Mouse (Mus musculus): Measurements from ENCODE around the gene Prkaca.

Prkaca gene

GRCm38 (mm10) chr8:83972150-83973120 is at the start of gene Prkaca:
TSS of gene Prkaca (plus strand) at chr8:83972993.
- CTCF ChIA-PET, result interaction anchor here in 1 of 4 experiments (0.5 to 1.5 kb wide), 2 partner anchors 17 to 70 kb away, joined by 3 to 7 read pairs; partner anchors contain the start of genes Asf1b and Gm10644
- POLR2A ChIA-PET, result interaction anchor here in 3 of 4 experiments (0.5 to 9.9 kb wide), 7 partner anchors 10 to 196 kb away, joined by 3 to 63 read pairs (median 8); partner anchors contain the start of genes Asf1b (in 2 of the 3), Gm10644 (in 2 of the 3) and Dcaf15 (in 1 of the 3)

- ChIA-PET POLR2A (interaction anchor here in 2 of 4 experiments (0.5 to 0.8 kb wide), 3 partner anchors 15 to 192 kb away, joined by 3 to 5 read pairs (median 4); no protein-coding TSS in a partner anchor), CTCF (no interaction called here)
These were observed 48.2 kb upstream of the Prkaca start for GRCm38 (mm10) chr8:83924585-83924984.

- ChIA-PET POLR2A (interaction anchor here in 3 of 4 experiments (0.6 to 2.2 kb wide), 5 partner anchors 12 to 393 kb away, joined by 3 to 8 read pairs (median 3); partner anchors contain the start of genes Asf1b (in 1 of the 3) and Gm10644 (in 1 of the 3)), CTCF (interaction anchor here in 2 of 4 experiments (0.5 to 1.4 kb wide), 7 partner anchors 16 to 905 kb away, joined by 3 to 6 read pairs (median 4); partner anchors contain the start of genes Asf1b (in 1 of the 2), Gadd45gip1 (in 1 of the 2) and Gm10644 (in 1 of the 2))
These were observed 46.5 kb upstream of the Prkaca start for GRCm38 (mm10) chr8:83926266-83926665.

- CTCF ChIA-PET, result interaction anchor here in 1 of 4 experiments (1.3 to 1.5 kb wide), 2 partner anchors 21 to 31 kb away, joined by 3 to 11 read pairs; partner anchors contain the start of genes Asf1b and Gm10644
- POLR2A ChIA-PET, result interaction anchor here in 2 of 4 experiments (0.8 to 2.1 kb wide), 6 partner anchors 9 to 212 kb away, joined by 3 to 12 read pairs (median 4); partner anchors contain the start of genes Asf1b (in 2 of the 2) and Gm10644 (in 2 of the 2)
These were observed 38.6 kb upstream of the Prkaca start for GRCm38 (mm10) chr8:83934222-83934621.

DNA sequence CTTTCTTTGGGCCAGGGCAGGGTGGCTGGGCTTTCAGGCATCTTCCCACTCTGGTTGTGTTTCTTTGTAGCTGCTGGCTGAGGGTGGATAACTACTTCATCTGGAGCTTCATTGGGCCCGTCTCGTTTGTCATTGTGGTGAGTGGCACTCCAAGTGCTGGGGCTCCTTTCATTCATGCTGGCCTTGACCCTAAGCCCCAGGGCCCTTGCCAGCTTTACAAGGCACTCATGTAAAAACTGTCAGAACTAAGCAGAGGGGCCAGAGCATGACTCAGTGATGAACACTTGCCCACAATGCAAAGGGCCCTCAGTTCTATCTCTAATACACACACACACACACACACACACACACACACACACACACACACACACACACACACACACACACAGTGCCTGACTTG is 37.8 kb upstream of the Prkaca start:
- ChIA-PET POLR2A (interaction anchor here in 3 of 4 experiments (0.6 to 2.1 kb wide), 5 partner anchors 8 to 213 kb away, joined by 3 to 12 read pairs (median 5); partner anchors contain the start of genes Asf1b (in 2 of the 3) and Gm10644 (in 2 of the 3)), CTCF (interaction anchor here in 1 of 4 experiments (1.3 to 1.5 kb wide), 2 partner anchors 20 to 32 kb away, joined by 3 to 11 read pairs; partner anchors contain the start of genes Asf1b and Gm10644)

DNA sequence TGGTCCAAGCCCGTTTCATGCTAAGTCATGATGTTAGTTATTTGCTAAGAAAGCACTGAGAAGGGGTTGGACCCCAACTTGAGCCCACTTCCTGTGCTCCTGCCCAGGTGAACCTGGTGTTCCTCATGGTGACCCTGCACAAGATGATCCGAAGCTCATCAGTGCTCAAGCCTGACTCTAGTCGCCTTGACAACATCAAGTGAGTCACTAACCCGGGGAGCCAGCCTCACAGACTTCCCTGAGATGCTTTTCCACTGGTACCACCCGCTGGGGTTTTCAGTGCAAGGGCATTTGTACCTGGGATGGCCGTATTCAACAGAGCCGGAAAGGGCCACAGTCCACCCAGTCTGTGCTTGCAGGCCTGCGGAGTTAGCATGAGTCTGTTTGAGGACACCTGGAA is 37.4 kb upstream of the Prkaca start:
- ChIA-PET POLR2A (interaction anchor here in 1 of 4 experiments (0.6 kb wide), 1 partner anchor 39 kb away, joined by 3 read pairs; no protein-coding TSS in a partner anchor), CTCF (no interaction called here)

GRCm38 (mm10) chr8:83937645-83938044 is 35.1 kb upstream of the Prkaca start:
- CTCF ChIA-PET, result interaction anchor here in 2 of 4 experiments (1.0 to 2.2 kb wide), 2 partner anchors 16 to 18 kb away, joined by 3 to 11 read pairs; partner anchors contain the start of genes Asf1b (in 1 of the 2) and Gm10644 (in 1 of the 2)
- POLR2A ChIA-PET, result interaction anchor here in 2 of 4 experiments (0.6 to 8.6 kb wide), 8 partner anchors 9 to 616 kb away, joined by 3 to 73 read pairs (median 3); partner anchors contain the start of genes Asf1b (in 2 of the 2) and Gm10644 (in 2 of the 2)

DNA sequence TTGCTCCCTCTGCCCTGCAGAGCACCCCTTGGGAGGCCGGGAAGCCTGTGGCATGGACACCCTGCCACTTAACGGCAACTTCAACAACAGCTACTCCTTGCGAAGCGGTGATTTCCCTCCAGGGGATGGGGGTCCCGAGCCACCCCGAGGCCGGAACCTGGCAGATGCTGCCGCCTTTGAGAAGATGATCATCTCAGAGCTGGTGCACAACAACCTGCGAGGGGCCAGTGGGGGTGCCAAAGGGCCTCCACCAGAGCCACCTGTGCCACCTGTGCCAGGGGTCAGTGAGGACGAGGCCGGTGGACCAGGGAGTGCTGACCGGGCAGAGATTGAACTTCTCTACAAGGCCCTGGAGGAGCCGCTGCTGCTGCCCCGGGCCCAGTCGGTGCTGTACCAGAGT is 34.5 kb upstream of the Prkaca start:
- ChIA-PET CTCF (interaction anchor here in 2 of 4 experiments (1.0 to 2.2 kb wide), 2 partner anchors 17 kb away, joined by 3 to 11 read pairs; partner anchors contain the start of genes Asf1b (in 1 of the 2) and Gm10644 (in 1 of the 2)), POLR2A (interaction anchor here in 2 of 4 experiments (0.6 to 8.6 kb wide), 9 partner anchors 10 to 617 kb away, joined by 3 to 73 read pairs (median 3); partner anchors contain the start of genes Asf1b (in 2 of the 2) and Gm10644 (in 2 of the 2))

DNA sequence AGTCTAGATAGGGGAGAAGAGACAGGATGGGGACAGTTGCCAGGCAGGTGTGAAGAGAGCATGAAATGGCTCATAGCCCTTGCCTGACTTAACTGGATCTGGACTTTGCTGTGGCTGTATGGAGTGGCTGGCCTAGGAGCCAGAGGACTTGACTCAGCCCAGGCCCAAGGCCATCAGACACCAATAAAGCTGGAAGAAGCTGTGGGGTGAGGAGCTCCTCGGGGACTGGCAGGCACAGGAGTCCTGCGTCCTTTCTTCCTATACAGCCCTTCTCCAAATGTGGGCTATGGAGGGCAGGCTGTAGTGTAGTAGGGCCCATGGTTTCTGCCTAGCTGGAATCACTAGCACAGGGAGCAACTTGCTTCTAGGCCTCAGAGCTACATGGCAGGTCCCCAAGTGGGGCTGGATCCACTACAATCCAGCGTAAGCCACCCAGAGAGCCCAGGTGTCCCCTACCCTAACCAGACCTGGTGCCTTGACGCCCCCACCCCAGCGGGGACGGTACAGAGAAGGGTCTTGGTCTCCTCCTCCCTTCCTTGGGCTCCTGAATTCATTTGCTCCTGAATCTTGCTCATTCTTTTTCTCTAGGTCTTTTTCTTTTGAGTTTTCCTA is 31.6 kb upstream of the Prkaca start:
- ChIA-PET CTCF (interaction anchor here in 3 of 4 experiments (0.7 to 1.0 kb wide), 6 partner anchors 14 to 217 kb away, joined by 3 to 11 read pairs (median 3); partner anchors contain the start of genes Asf1b (in 2 of the 3) and Gm10644 (in 1 of the 3)), POLR2A (interaction anchor here in 3 of 4 experiments (0.5 to 8.6 kb wide), 16 partner anchors 9 to 216 kb away, joined by 3 to 73 read pairs (median 4); partner anchors contain the start of genes Asf1b (in 3 of the 3) and Gm10644 (in 3 of the 3))

GRCm38 (mm10) chr8:83942446-83942845 is 30.3 kb upstream of the Prkaca start:
- ChIA-PET POLR2A (interaction anchor here (0.7 to 8.6 kb wide), 7 partner anchors 13 to 275 kb away, joined by 3 to 73 read pairs (median 3); partner anchors contain the start of genes Asf1b (in 3 of the 4), Gm10644 (in 3 of the 4) and Palm3 (in 1 of the 4)), CTCF (interaction anchor here in 2 of 4 experiments (0.5 to 0.7 kb wide), 3 partner anchors 8 to 284 kb away, joined by 3 to 9 read pairs (median 3); no protein-coding TSS in a partner anchor)

DNA sequence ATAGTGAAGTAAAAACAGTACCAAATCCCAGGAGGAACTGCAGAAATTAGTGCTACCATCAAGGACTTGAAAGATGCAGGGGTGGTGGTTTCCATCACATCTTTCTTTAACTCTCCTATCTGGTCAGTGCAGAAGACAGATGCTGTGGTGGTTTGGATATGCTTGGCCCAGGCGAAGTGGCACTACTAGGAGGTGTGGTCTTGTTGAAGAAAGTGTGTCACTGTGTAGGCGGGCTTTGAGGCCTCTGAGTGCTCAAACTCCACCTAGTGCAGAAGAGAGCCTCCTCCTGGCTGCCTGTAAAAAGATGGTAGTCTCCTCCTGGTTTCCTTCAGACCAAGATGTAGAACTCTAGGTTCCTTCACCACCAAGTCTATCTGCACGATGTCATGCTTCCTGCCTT is 27.3 kb upstream of the Prkaca start:
- ChIA-PET CTCF (no interaction called here), POLR2A (interaction anchor here in 1 of 4 experiments (1.0 to 8.6 kb wide), 2 partner anchors 10 to 15 kb away, joined by 3 to 73 read pairs; partner anchors contain the start of genes Asf1b and Gm10644)

DNA sequence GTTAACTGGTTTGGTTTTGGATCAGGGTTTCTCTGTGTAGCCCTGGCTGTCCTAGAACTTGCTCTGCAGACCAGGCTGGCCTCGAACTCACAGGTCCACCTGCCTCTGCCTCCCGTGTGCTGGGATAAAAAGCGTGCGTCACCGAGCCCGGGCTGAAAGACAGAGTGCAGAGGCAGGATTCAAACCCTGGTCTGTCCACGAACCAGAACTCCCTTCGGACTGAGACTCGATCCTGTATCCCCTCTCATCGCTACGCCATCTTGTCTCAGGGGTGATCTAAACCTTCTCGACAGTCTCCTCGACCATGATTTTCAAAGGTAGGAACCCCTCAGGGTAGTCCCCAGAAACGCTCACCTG is 18.1 kb upstream of the Prkaca start:
- CTCF ChIA-PET, result interaction anchor here (0.5 to 3.2 kb wide), 103 partner anchors 9 to 671 kb away, joined by 3 to 27 read pairs (median 5); partner anchors contain the start of genes 1700067K01Rik (in 2 of the 4), Samd1 (in 2 of the 4), Adgre5 (in 1 of the 4) and Ccdc130 (in 1 of the 4)
- POLR2A ChIA-PET, result interaction anchor here in 3 of 4 experiments (0.6 to 6.0 kb wide), 153 partner anchors 8 to 954 kb away, joined by 3 to 73 read pairs (median 4); partner anchors contain the start of genes 1700067K01Rik (in 3 of the 3), Ddx39 (in 3 of the 3), Rfx1 (in 3 of the 3) and Adgre5 (in 2 of the 3)

- ChIA-PET POLR2A (interaction anchor here in 3 of 4 experiments (0.5 to 6.0 kb wide), 170 partner anchors 9 to 953 kb away, joined by 3 to 73 read pairs (median 4); partner anchors contain the start of genes 1700067K01Rik (in 3 of the 3), Ddx39 (in 3 of the 3), Rfx1 (in 3 of the 3) and Adgre5 (in 2 of the 3)), CTCF (interaction anchor here (0.5 to 3.2 kb wide), 135 partner anchors 9 to 734 kb away, joined by 3 to 27 read pairs (median 5); partner anchors contain the start of genes 1700067K01Rik (in 2 of the 4), Samd1 (in 2 of the 4), 4930432K21Rik (in 1 of the 4) and Adgre5 (in 1 of the 4))
These were observed 17.5 kb upstream of the Prkaca start, which contains the start of the genes Gm10644 and Asf1b for GRCm38 (mm10) chr8:83955106-83955957. TSS of gene Gm10644 (minus strand) at chr8:83955205. TSS of gene Asf1b (plus strand) at chr8:83955507.

DNA sequence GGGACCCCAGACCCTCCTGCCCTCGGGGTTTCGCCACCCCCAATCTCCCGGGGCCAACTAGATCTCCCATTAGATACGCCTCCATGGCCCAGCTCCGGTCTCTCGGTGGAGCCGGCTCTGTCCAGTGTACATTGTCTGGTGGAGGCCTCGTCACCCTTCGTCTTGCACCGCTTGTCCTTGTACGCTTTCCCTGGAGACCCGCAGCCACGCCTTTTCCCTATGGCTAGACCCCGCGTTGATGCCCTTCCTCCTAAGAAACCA is 16.9 kb upstream of the Prkaca start:
- CTCF ChIA-PET, result interaction anchor here (0.5 to 3.2 kb wide), 96 partner anchors 11 to 734 kb away, joined by 3 to 27 read pairs (median 5); partner anchors contain the start of genes 1700067K01Rik (in 2 of the 4), Samd1 (in 2 of the 4), 4930432K21Rik (in 1 of the 4) and Ccdc130 (in 1 of the 4)
- POLR2A ChIA-PET, result interaction anchor here in 3 of 4 experiments (0.7 to 6.0 kb wide), 120 partner anchors 9 to 953 kb away, joined by 3 to 73 read pairs (median 5); partner anchors contain the start of genes 1700067K01Rik (in 3 of the 3), Ddx39 (in 2 of the 3), Dnajb1 (in 2 of the 3) and Adgre5 (in 1 of the 3)

DNA sequence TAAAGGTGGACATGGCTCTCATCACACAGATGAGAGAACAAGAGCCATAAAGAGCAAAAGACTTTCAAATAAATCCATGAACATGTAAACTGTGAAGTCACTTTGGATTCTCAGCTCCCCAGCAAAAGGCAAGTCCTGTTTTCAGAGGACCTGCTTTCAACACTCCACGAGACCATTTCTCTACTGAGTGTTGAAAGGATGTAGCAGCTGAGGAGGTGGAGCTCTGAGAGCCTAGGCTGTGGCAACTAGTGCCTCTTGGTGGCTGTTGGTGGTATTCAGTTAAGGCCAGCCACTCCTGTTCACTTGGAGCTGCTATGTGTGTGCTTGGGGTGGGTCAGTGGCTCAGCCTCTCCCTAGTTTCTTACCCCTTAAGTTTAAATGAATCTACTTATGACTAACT is 16.0 kb upstream of the Prkaca start:
- ChIA-PET POLR2A (interaction anchor here in 2 of 4 experiments (0.9 to 6.0 kb wide), 20 partner anchors 10 to 348 kb away, joined by 3 to 73 read pairs (median 8); partner anchors contain the start of genes 1700067K01Rik (in 1 of the 2), Ddx39 (in 1 of the 2), Dnajb1 (in 1 of the 2) and Prkaca (in 1 of the 2)), CTCF (interaction anchor here in 3 of 4 experiments (0.5 to 3.2 kb wide), 11 partner anchors 9 to 217 kb away, joined by 3 to 17 read pairs (median 3); partner anchors contain the start of gene Adgre5 (in 1 of the 3))

All from embryonic stem cell, embryonic (primary cell).